In the genomic region with DNA sequence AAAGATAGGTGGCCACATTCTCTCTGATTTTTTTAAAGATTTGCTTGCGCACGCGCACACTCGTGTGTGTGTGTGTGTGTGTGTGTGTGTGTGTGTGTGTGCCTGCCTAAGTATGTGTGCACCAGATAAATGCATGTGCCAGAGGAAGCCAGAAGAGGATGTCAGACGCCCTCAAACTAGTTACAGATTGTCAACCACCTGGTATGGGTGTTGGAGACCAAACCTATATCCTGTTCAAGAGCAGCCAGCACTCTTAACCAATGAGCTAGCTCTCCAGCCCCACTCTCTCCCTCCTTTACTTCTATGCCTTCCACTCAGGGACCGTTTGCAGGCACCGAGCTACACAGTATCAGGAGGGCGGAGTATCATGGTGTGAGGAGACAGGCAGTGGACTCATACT, we compare ENCODE assay signal across 18 mouse cellular contexts. TPM values are rescaled to one million over a fixed set of nuclear protein-coding genes. Genes with fewer than 3 reads are reported as not detected.
DNase-seq lines count a peak whose midpoint lies in the region; ATAC-seq and TF ChIP-seq lines count a peak whose summit lies in the region.
"Had no signal": no experiment of that assay in that cellular context is flagged by ENCODE, and none has a peak within 500 bp of the region (broad histone marks: within the 10 kb centered on the region; RNA-seq: fewer than 3 reads in every experiment).

No protein-coding gene starts in this region.

- no peak for TF ChIP-seq CTCF in left cerebral cortex, adult 2 months (IDR thresholded peaks at IDR 0.05)

- ATAC-seq in inflammation-experienced regulatory T-cells, adult 6 months, result peak; percentile 56
- ATAC-seq: intestine, postnatal 0 days; midbrain, embryonic 16.5 days had no signal

- no peak for DNase-seq in left cerebral cortex, adult 2 months (ENCODE audit: extremely low spot score in 1 of 2, low spot score in 2 of 2)
- DNase-seq in left cerebral cortex, adult 18-20 months (ENCODE audit: low spot score in 2 of 2), result no peak
- peak; percentile 13 for DNase-seq in T-cell, adult 2 months (ENCODE audit: low spot score)
- DNase-seq in thymus, postnatal 25 days, result peak; percentile 47
- no peak for DNase-seq in adrenal gland, adult 18-20 months (ENCODE audit: low spot score in 2 of 2)
- DNase-seq in spleen, postnatal 36 days (ENCODE audit: low spot score in 2 of 2), result no peak
- DNase-seq: adrenal gland, adult 2 months; cerebellum, adult 8-10 months; lung, postnatal 14 days; right cerebral cortex, postnatal 25 days had no signal

- H3K4me3 ChIP-seq in left cerebral cortex, adult 2 months, result no peak overlapping the region
- H3K4me3 ChIP-seq: embryonic facial prominence, embryonic 10.5 days; hindbrain, embryonic 15.5 days; limb, embryonic 15.5 days had no signal

- intact Hi-C loops in left cerebral cortex, adult 2 months (cut with DNase I), result loop anchor here (1.0 to 5.0 kb wide), 2 partner anchors 25 to 55 kb away; no protein-coding TSS in a partner anchor

- H3K27ac ChIP-seq in left cerebral cortex, adult 2 months, result peak overlapping the region; percentile 75
- H3K27ac ChIP-seq: embryonic facial prominence, embryonic 10.5 days; hindbrain, embryonic 15.5 days; limb, embryonic 15.5 days had no signal

RNA-seq across cellular contexts. Expression of gene Reep1, which starts 39.5 kb away (rescaled TPM):
- total RNA-seq in left cerebral cortex, adult 2 months (2021), result 10 to 100 TPM; 81.4 to 81.5 TPM
- 10 to 100 TPM; 84.9 to 85.6 TPM for total RNA-seq in left cerebral cortex, adult 18-20 months (2021)
- under 1 TPM in 2 of 3 experiments, not detected in 1; 0.55 to 0.59 TPM for polyA plus RNA-seq in inflammation-experienced regulatory T-cells, adult 6 months (2017; shearing (Covaris generic))
- 1 to 10 TPM; 4.1 to 4.4 TPM for total RNA-seq in adrenal gland, adult 18-20 months (2021)
- total RNA-seq: neutrophil, adult 5-6 weeks had no signal
- polyA plus RNA-seq: G1E had no signal

Comparison
In these comparisons a context has a peak if more than half of its experiments do, and no peak if none do; other contexts are left out.
1. DNase-seq: peak in T-cell, adult 2 months (single experiment) and thymus, postnatal 25 days (single experiment); none in left cerebral cortex, adult 2 months (0 of 2), left cerebral cortex, adult 18-20 months (0 of 2), adrenal gland, adult 18-20 months (0 of 2) and spleen, postnatal 36 days (0 of 2).
2. RNA of gene Reep1, which starts 39.5 kb away (total RNA-seq): 84.9 to 85.6 TPM in left cerebral cortex, adult 18-20 months and 81.4 to 81.5 TPM in left cerebral cortex, adult 2 months; 4.1 to 4.4 TPM in adrenal gland, adult 18-20 months; every median in the first group is over 10 times any median in the second.